Mouse (Mus musculus) hindlimb bud, embryonic 11.5 days (tissue): Measurements from ENCODE around the gene Cdc6.
"Not testable (repeated sequence)": the region's sequence is repeated elsewhere in the genome, so short reads cannot be mapped to it uniquely, and the experiment has no call there.

ENCODE experiments used
- DNase-seq: peaks from one replicate; pipeline ENCODE4 v3.0.0-alpha.2; 2012; ENCODE audit warnings: low read depth, low spot score; ENCODE audit errors: extremely low spot score

Cdc6 gene

GRCm38 (mm10) chr11:98930773-98931512 is 23.3 kb downstream of the Cdc6 start:
- no peak for DNase-seq

- DNase-seq = no peak
Observed at GRCm38 (mm10) chr11:98931513-98932292, 24.1 kb downstream of the Cdc6 start.

- no peak for DNase-seq
Observed at GRCm38 (mm10) chr11:98932293-98933091, 24.9 kb downstream of the Cdc6 start.

DNA sequence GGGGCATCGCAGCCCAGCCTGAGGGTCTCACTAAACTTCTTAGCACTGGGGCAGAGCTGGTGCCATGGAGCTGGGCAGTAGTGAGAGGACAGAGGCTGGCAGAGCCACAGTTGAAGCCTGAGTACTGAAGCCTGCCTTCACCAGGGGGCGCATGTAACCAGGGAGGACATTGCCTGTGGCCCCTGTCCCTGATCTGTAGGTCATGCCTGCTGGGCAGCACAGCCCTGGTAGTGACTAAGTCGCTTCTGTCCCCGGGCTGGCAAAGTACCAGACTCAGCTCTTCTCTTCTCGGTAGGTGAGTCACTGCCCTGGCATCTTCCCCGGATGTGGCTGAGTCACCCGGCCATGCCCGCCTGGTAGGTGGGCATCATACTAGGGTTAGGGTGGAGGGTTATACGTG is 25.6 kb downstream of the Cdc6 start:
- DNase-seq = no peak

DNA sequence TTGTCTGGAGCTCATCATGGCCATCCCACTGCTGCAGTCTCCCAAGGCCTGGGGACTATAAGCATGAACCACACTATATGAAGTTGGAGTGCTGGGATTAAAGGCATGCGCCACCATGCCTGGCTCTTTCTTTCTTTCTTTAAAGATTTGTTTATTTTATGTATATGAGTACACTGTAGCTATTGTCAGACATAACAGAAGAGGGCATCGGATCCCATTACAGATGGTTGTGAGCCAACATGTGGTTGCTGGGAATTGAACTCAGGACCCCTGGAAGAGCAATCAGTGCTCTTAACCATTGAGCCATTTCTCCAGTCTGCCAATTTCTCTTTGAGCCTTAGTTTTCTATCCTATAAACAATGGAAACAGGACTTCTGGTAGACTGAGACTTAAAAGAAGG is 26.2 kb downstream of the Cdc6 start:
- DNase-seq = not testable (repeated sequence)

- no peak for DNase-seq
Observed at GRCm38 (mm10) chr11:98934367-98934766, 26.8 kb downstream of the Cdc6 start.

GRCm38 (mm10) chr11:98935123-98935522 is 27.5 kb downstream of the Cdc6 start:
- no peak for DNase-seq

DNA sequence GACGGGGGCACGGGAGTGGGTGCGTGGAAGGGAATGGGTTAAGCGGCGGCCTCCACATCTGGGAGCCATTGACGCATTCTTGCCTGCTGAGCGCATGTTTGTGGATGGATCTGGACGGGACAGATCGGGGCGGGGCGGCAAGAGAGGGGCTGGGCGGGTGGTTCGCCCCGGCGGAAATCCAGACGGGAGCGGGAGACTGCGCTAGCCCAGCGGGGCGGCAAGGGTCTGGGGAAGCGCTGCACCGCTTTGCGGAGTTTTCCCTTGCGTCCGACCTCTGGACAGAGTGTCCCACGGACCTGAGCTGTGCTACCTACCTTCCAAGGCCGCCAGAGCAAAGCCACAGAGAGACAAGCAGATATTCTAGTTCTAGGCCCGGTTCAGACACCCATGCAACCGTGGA is 28.6 kb downstream of the Cdc6 start:
- DNase-seq = no peak

GRCm38 (mm10) chr11:98936606-98937409 is 29.2 kb downstream of the Cdc6 start:
- DNase-seq = no peak

- no peak for DNase-seq
Observed at GRCm38 (mm10) chr11:98937410-98937913, 29.9 kb downstream of the Cdc6 start.

DNA sequence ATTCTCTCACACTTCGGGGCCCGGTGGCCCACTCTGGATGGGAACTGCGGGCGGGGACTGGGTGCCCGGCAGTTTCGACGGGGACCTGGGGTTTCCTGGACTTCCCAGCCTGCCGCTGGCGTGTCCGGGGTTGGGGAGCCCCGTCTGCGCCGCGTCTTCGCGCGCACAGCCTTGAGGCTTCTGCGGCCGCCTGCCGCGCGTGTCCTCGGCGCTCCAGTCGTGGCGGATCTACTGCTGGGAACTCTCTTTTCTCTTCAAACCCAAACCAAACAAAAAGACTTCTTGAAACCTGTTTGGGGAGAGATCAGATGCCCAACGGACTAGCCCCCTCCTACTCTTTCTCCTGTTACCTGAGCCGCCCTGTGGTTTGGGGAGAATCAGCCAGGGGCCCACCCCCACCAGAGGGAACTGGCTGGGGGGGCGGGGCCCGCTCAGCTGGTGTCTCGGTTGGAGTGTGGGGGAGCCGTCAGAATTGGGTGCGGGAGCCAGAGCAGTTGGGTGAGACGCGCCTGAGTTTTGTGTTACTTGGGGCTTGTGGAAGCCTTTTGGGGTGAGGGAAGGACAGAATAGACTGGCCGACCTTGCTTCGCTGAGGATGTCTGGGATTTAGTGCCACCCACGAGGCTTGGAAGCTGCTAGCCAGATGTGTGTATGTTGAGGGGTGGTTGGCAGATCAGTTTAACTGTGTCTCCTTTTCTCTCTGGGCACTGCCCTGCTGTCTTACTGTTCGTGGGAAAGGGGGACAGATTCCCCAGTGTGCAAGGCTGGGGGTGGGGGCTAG is 30.5 kb downstream of the Cdc6 start:
- DNase-seq = no peak

GRCm38 (mm10) chr11:98938701-98939083 is 31.1 kb downstream of the Cdc6 start:
- DNase-seq = no peak

DNA sequence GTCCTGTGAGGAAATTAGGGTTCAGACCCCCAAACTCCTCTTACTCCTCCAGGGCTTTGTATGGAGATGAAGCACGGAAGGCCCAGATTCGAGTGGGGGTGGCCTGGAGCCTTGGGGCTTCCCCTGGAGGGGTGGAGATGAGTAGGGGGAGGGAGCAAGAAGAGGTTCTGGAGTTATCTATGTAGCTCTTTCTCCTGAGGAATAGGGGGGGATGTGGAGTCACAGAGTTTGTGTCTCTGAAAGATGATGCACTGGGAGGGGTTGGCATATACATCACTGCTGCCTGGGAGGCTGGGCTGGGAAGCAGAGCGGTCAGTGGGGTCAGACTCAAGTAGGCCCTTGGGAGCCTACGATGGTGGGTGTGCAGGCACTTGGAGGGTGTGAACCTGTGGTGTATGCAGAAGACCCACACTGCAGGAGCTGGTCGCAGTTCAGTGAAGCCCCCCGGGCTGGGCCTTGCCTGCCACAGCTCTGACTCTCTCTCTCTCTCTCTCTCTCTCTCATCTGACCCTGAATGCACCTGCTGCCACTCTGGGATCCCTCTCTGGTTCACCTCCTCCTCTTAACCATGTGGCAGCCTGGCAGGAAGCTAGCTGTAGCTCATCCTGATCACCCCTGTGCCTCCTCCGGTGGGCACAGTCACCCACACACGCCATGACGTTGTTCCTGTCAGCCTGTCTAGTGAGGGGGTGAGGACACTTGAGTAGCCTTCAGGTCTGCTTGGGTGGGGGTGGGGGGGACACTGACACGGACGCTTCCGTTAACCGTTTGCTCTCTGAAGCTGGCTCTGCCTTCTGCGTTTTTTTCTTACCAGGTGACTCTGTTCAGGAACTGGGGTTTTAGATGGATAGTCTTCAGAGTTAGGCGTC is 31.7 kb downstream of the Cdc6 start:
- DNase-seq = no peak

DNA sequence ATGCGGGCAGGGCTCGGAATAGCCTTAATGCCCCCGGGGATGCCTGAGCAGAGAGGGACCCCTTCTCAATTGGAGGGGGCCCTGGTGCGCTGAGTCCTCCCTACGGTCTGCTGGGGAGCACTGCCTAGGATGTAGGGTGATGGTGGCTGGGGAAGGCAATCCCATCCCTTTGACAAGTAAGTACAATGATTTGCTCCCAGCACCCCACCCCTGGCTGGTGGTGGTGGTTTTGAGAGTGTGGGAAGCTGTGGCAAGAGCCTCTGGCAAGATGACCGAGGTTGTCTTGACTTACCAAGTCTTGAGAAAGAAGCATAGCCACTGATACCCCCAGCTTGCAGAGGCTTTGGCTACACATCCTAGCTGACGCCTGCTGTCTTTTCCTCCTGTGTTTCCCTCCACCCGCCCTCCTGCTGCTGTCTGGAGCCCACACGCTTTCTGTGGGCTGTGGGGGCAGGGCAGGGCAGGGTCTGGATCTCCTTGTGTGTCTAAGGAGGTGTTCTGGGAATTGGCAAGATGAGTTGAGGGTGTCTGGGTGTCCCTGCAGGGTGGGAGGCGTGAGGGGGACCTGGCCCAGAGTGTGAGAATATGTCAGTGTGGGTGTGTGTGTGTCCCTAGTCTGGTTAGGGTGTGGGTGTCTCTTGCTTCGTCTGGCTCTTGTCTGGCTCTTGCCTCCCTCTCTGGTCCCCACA is 32.5 kb downstream of the Cdc6 start:
- no peak for DNase-seq

GRCm38 (mm10) chr11:98940776-98941175 is 33.2 kb downstream of the Cdc6 start:
- no peak for DNase-seq

DNA sequence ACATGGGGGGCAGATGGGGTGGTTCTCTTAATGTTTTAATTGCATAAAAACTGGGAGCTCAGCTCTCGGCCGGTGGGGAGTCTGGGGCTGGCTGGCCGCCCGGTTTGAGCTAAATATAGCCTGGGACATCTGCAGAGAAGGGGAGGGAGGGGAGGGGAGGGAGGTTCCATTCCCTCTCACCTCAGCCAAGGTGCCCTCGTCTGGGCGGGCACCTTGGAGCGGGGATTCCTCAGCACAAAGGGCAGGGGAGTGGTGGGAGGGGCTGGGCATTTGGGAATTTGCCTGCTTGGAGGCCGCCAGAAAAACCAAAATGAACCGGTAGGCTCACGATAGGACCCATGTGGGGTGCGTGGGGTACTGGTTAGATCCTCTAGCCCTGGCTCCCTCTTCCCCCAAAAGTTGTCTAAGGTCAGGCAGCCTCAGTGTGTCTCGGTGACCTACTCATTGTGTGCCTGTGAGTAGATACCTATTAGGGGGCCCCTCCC is 33.8 kb downstream of the Cdc6 start:
- no peak for DNase-seq

GRCm38 (mm10) chr11:98941826-98942550 is 34.4 kb downstream of the Cdc6 start:
- DNase-seq = no peak

DNA sequence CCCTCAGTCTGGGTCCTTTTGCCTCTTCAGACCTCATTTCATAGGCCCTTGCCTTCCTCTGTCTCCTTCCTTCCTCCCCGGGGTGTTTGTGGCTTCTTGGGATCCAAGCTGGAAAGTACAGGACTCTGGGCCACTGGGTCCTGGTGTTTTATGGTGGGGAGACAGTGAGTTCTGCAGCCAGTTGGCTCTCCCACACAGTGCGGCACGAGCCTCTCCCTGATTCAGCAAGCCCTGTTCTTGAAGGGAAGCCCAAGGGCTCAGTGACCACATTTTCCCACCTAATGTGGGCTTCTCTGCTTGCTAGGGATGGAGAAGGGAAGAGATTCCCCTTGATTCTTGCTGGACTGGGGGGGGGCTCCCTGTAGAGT is 34.9 kb downstream of the Cdc6 start:
- DNase-seq = no peak
